Mouse (Mus musculus): Measurements from ENCODE around the gene Hoxc4.
A peak's percentile ranks its signal among the peaks of the same experiment; 100 is the strongest.

Hoxc4 gene

DNA sequence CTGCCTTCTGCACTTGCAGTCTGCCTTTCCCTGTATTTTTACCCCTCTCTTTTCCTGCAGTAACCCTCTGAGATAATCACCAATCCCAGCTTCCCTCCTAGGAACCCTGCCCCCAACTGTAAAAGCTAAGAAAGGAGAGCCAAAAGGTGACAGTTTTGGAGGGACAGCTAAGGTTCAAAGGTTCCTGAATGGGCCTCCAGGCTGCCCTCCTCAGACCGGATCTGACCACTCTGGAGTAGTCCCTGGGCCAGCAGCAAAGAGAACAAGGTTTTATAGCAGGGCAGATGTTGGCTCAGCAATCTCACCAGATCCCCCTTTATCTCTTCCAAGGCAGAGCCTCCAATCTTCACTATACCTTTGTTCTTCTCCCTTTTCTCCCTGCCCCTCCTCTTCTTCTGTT, 23.5 kb downstream of the Hoxc4 start:
- DNase-seq: no peak

DNA sequence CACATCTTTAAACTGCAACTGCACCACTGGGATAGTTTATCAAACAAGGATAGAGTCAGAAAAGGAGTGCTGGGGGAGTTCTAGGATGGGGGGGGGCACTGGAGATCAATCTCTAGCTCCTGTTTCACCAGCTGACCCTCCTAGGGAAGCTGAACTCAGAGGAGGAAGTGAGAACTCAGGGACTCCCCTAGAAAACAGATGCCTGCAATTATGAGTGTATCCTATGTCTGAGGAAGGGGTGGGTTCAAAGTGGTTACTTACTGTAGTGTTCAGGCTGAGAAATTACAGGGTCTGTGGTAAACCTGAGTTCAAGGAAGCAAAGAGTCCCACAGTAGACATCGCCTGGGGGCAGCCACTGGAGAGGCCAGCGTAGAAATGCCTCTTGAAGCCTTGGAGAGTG, 32.9 kb downstream of the Hoxc4 start:
- no peak for DNase-seq

GRCm38 (mm10) chr15:103053210-103053609, 34.5 kb downstream of the Hoxc4 start:
- DNase-seq: no peak

GRCm38 (mm10) chr15:103056396-103056795, 37.7 kb downstream of the Hoxc4 start:
- no peak for DNase-seq

DNA sequence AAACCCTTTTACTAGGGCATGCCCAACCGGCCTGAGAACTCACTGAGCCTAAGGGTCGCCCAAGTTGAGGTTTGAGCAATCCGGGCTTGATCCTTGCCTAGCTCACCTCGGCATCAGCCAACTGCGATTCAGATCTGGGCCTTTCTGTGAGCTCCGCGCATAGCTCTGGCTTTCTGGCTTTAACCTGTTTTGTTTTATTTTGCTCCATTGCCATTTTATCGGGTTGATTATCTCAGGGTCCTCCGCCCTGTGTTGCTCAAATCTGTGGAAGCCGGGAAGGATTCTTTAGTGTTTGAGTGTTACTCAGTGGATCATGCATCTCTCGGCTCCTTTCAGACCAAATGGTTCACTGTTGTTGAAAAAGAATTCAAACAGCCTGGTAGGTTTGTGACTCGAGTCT, 40.0 kb downstream of the Hoxc4 start:
- no peak for DNase-seq

DNA sequence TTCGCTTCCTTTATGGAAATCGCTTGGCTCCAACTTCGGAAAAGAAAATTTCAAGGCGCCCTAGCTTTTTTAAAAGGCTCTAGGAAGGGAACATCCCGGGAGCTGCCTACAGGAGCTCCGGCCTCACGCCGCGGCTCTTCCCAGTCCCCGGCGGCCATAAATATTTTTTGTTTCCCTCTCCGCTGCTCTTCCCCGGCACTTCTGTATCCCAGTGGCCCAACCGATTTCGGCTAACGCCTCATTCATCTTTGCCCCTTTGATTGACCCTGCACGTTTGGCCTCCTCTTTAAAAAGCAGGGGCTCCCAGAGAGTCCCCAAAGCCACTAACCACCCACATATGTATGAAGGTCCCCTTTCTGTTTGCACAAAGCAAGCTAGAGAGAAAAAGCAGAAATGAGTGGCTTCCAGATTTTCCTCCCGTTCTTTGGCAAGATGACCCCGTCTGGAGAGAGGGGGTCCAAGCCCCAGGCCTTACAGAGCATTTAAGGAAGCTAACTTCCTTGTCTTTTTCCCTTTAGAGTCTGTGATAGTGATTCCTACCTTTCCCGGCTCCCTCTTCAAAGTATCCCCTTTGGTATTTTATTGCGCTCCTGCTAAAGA, 40.8 kb downstream of the Hoxc4 start:
- no peak for DNase-seq

- DNase-seq: no peak
Observed at GRCm38 (mm10) chr15:103060021-103060340, 41.2 kb downstream of the Hoxc4 start.

GRCm38 (mm10) chr15:103060341-103061130, 41.8 kb downstream of the Hoxc4 start:
- DNase-seq: no peak

DNA sequence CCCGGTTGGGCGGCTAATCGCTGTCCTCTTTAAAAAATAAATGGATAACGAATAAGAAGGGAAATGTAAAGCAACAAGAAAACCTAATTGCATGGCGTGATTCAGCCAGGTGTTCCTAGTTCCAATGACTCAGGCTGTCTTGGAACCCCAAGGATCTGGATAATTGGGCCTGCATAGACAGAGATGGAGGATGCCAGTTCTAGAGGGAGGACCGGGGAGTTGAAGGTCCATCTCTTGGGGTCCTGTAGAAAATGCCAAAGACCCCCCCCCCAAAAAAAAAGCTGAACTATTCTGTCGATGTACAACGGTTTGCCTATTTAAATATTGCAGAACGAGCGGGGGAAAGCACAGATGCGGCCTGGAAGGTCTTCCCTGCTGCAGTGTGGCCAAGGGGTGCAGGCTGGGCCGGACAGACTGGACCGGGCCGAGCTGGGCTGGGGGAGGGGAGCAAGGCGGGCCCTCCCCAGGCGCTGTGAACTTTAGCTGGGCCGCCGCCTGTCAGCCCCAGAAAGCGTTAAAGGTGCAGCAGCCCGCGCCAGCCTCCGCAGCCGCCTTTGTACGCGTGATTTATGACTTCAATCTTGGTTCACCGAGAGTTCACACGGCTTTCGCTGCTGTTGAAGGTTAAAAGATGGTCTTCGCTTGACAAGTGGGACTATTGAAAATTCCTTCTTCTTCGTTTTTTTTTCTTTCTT, 42.5 kb downstream of the Hoxc4 start:
- no peak for DNase-seq

- DNase-seq: no peak
Observed at GRCm38 (mm10) chr15:103061988-103062387, 43.3 kb downstream of the Hoxc4 start.

GRCm38 (mm10) chr15:103065642-103066041, 46.9 kb downstream of the Hoxc4 start:
- no peak for DNase-seq

GRCm38 (mm10) chr15:103067701-103068100, 49.0 kb downstream of the Hoxc4 start:
- DNase-seq: no peak

GRCm38 (mm10) chr15:103069173-103069572, 50.4 kb downstream of the Hoxc4 start:
- DNase-seq: peak; percentile 7

- no peak for DNase-seq
Observed at GRCm38 (mm10) chr15:103071266-103071665, 52.5 kb downstream of the Hoxc4 start.

DNA sequence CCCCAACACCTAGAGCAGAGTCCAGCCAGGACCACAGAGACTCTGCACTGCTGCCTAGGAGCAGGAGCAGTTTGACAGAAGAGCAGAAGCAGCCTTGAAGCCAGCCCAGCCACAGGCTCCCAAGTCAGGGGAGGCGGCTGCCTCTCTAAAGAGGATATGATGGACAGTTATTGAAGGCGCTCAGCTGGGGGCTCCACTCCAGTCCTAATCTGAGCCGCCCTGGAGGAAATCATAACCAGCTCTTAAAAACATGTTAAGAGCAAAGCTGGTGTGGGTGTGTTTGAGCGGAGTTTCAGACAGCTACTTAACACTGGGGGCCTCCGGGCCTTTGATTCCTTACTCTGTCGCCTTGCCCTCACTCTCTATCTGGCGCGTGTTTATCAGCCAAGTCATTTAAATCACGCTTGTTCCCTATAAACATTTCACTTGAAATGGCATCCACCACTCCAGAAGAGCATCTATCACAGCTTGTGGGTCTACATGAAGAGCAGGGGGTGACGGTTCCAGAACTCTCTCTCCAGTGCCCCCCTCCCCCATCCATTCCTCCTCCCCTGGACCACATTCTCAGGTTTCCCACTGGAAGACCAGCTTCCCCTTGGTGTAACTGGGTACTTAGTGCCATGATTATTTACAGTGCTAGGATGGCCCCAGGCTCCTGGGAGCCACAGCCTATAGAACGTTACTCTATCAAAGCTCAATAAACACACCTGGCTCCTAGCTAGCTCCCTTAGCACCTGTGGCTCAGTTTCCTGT, 56.1 kb downstream of the Hoxc4 start:
- no peak for DNase-seq

DNA sequence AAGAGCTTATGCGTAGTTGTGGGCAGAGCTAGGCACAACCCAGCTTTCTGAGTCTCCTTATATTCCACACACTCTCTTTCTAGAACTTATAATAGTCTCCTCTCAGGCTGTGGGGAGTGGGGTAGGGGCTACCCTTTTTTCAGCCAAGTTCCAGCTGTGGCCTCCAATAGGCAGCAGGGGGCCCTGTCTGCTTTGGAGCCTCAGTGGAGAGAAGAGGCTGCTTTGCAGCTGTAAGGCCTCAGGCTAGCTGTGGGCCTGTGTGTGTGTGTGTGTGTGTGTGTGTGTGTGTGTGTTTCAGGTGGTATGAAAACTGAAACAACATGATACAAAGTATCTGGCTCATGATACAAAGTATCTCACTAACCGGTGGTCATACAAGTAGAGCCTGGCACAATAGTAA, 58.9 kb downstream of the Hoxc4 start:
- no peak for DNase-seq

- DNase-seq: no peak
Observed at GRCm38 (mm10) chr15:103082622-103083021, 63.9 kb downstream of the Hoxc4 start.

DNA sequence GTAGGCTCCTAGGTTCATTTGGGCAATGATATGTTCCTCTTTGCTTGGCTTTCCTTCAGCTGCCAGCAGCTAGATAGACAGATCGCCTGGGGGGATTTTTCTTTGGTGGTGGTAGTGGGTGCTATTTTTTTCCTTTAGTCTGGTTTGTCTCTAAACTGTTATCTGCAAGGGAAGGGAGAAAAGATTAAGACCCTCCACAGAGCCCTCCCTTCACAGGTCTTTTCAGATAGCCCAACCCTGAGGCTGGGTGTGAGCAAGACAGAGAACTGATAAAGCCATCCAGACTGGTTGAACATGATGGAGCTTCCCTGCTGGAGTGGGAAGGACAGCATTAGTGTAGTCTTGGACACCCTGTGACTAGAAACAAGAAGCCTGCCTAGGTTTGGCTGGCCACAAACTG, 64.9 kb downstream of the Hoxc4 start:
- no peak for DNase-seq

GRCm38 (mm10) chr15:103084944-103085343, 66.2 kb downstream of the Hoxc4 start:
- no peak for DNase-seq

DNA sequence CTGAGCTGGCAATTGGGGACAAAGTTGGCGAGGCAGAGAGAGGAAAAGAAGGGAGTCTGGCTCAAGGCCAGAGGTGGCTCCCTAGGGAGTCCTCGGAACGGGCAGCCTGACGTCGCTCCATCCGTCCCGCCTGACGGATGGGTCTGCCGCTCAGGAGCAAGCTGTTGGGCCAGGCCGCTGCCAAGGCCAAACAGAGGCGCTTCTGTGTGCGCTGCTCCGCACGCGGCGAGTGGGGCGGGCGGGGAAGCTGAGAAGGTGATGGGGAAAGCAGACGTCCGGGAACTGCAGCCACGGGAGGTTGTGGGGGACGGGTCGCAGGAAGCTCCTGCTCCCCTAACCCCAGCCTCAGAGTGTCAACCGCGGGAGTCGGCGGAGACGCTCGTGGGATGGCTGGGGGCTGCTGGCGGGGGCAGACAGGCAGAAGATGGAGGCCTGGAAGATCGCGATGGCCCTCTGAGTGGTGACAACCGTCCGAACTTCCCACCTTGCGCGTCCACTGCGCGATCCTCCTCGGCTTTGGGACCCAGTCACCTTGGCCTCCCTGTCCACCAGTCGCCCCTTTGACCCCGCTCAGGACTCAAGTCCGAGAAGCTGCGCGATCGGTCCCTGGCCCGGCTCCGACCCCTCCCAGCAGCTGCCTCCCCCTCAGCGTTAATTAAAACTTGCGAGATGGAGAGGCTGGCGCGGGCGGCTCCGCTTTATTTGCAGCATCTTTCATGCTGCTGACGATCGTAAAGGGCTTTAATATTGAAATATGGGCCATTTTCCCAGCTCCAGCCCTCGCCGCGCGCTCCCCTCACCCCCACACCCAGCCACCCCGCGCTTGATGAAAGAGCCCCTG, 67.3 kb downstream of the Hoxc4 start:
- DNase-seq: peak; percentile 24

Data from lung, postnatal 10 days (tissue).